Mouse (Mus musculus): ENCODE measurements at regions not wholly inside any gene's neighbourhood (a gene's known extent, or its start where the extent isn't known, plus 50 kb on each side); places are given as distances from the start of the nearest gene placed in this dataset.
"Not testable (repeated sequence)": the region's sequence is repeated elsewhere in the genome, so short reads cannot be mapped to it uniquely, and the experiment has no call there.

DNA sequence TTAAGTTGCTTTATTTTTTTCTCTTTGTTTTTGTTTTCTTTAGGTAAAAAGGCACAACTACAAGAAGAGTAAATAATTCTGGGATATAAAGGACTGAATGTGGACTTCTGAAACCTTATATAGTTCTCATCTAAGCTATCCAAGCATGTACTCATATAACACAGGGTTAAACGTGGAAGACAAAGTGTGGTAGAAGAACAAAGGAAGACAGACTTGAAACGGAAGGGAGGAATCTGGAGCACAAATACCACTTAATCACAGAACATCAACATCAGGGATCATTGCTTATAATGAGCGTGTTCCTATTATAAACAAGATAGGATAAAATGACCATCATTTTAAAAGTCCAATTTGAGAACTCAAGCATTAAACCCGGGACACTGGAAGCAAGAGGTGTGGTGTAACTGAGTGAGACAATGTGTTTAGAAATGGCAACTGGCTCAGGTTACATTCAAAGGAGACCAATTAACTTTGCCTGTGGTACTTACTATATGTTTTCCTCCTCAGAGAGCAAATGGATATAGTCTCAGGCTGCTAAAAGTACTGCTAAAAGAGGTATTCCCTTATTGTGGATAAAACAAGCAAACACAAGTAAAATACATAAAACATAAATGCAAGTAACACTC is 96.1 kb upstream of the Hdgfl1 start:
- Histone ChIP-seq H3K36me3 (no peaks in the 10 kb centered on the region), H3K27ac (no peak overlapping the region), H3K4me1 (replicated peaks) (no peaks in the 10 kb centered on the region), H3K9me3 (replicated peaks) (no peaks in the 10 kb centered on the region), H3K9ac (no peak overlapping the region), H3K4me2 (no peak overlapping the region), H3K27me3 (no peaks in the 10 kb centered on the region), H3K4me3 (no peak overlapping the region)
- no peak for ATAC-seq (replicated peaks; ENCODE audit: insufficient number of reproducible peaks, insufficient read depth, low FRiP score, low read depth)
- 63% methylated on average over 4 of the region's 4 CpGs for WGBS

DNA sequence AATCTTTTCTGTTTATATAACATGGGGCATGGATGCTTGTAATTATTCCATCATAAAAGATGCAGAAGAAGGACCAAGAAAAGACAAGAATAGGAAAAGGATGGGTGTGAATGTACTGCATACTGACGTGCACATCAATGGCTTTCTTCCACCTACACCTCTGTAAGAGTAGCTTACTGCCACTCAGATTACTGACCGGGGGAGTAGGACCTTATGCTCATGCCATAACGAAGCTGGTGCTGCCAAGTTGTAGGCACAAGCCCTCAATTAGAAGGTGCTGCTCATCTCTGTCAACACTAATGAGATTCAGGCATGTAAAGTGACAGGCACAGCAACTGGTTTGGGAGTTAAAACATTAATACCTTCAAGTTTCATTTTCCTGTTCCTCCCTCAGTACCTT is 97.8 kb upstream of the Hdgfl1 start:
- Histone ChIP-seq H3K27ac (no peak overlapping the region), H3K9ac (no peak overlapping the region), H3K4me3 (no peak overlapping the region), H3K4me2 (no peak overlapping the region), H3K36me3 (no peaks in the 10 kb centered on the region), H3K9me3 (replicated peaks) (no peaks in the 10 kb centered on the region), H3K4me1 (replicated peaks) (no peaks in the 10 kb centered on the region), H3K27me3 (no peaks in the 10 kb centered on the region)
- 58% methylated on average over 3 of the region's 3 CpGs for WGBS
- ATAC-seq (replicated peaks; ENCODE audit: insufficient number of reproducible peaks, insufficient read depth, low FRiP score, low read depth) = no peak

- Histone ChIP-seq H3K4me3 (no peak overlapping the region), H3K9me3 (replicated peaks) (no peaks in the 10 kb centered on the region), H3K36me3 (no peaks in the 10 kb centered on the region), H3K4me2 (no peak overlapping the region), H3K9ac (no peak overlapping the region), H3K27ac (no peak overlapping the region), H3K4me1 (replicated peaks) (0 out of 2 replicates have a peak, but pooled peaks cover 2% of the 10 kb centered on the region), H3K27me3 (no peaks in the 10 kb centered on the region)
- whole genome bisulfite sequencing = 41% methylated on average over 7 of the region's 7 CpGs
- no peak for ATAC-seq (replicated peaks; ENCODE audit: insufficient number of reproducible peaks, insufficient read depth, low FRiP score, low read depth)
Observed at GRCm38 (mm10) chr13:26916477-26916876, 140.9 kb upstream of the Prl start.

DNA sequence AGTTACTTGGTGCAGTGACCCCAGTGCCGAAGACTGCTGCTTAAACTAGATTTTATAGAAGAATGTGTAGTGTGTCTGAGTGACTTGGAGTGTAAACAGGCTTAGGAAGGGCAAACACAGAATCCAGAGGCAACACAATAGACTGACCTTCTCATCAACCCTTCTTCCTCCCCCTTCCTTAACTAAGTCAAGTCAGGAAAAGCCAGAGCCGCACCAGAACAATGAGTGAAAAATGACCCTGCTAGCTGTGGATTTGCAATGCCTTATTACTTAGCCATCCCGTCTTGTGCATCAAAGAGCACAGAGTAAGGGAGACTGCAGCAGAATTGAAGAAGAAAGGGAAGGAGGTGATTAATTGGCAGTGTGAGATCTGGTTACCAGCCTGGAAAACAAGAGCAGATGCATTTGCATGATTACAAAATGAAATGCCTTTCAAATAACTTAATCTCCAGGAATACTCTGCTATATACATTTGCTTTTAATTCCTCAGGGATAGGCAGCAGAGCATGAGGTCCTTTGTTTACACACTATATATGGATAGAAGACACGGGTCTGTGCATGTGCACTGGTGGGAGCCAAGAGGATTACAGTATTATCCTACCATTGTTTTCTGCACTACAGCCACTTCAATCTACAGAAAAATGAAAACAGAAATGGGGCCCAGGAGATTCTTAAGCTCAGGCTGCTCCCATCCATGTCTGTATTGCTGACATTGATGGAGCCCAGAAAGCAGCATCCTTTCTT is 124.5 kb upstream of the Prl start:
- Histone ChIP-seq H3K36me3 (no peaks in the 10 kb centered on the region), H3K4me3 (no peak overlapping the region), H3K27ac (peak overlapping the region; percentile 40; the same call in 1 of the 2 replicates), H3K9ac (no peak overlapping the region), H3K4me1 (replicated peaks) (no peaks in the 10 kb centered on the region), H3K27me3 (no peaks in the 10 kb centered on the region), H3K4me2 (no peak overlapping the region), H3K9me3 (replicated peaks) (no peaks in the 10 kb centered on the region)
- peak; percentile 66; the same call in 1 of the 2 replicates for ATAC-seq (replicated peaks; ENCODE audit: insufficient number of reproducible peaks, insufficient read depth, low FRiP score, low read depth)
- WGBS = 43% methylated on average over 4 of the region's 4 CpGs

DNA sequence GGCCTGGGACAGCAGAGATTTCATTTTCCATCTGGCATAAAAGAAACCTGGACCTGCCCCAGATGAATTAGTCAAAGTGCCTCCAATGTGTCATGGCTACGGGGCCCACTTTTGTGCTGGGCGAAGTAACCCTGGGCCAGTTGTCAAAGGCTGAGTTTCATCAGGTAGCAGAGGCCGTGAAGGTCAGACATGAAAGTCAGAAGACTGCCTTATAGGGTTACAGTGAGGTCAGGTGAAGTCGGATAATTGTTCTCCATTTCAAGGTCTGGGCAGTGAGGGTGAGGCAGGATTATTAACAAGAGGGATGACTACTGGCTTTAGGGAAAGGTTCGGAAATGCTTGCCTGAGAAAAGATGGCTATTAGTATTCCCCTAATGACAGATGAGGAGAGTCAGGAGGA is 123.5 kb upstream of the Prl start:
- Histone ChIP-seq H3K27ac (no peak overlapping the region), H3K27me3 (no peaks in the 10 kb centered on the region), H3K4me1 (replicated peaks) (no peaks in the 10 kb centered on the region), H3K9ac (no peak overlapping the region), H3K36me3 (no peaks in the 10 kb centered on the region), H3K4me3 (no peak overlapping the region), H3K9me3 (replicated peaks) (no peaks in the 10 kb centered on the region), H3K4me2 (no peak overlapping the region)
- ATAC-seq (replicated peaks; ENCODE audit: insufficient number of reproducible peaks, insufficient read depth, low FRiP score, low read depth) = no peak
- 70% methylated on average over 5 of the region's 5 CpGs for WGBS

DNA sequence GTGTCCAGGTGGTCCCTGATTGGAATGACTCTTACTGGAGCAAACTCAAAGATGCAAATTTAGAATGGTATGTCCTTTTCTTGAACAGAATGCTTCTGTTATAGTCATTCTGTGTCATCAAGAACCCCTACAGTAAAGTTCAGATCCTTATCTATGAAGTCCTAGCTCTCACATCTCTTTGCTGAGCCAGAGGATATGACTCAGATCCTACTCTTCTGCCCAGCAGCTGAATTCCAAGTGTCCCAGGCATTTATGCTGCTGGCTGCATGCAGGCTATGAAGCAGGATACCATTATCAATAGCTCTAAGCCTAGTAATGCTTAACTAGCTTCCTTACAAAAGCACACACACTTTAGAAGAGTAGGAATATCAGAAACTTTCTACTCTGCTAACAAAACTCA is 116.9 kb upstream of the Prl start:
- Histone ChIP-seq H3K27me3 (no peaks in the 10 kb centered on the region), H3K4me1 (replicated peaks) (no peaks in the 10 kb centered on the region), H3K9ac (no peak overlapping the region), H3K36me3 (no peaks in the 10 kb centered on the region), H3K27ac (no peak overlapping the region), H3K9me3 (replicated peaks) (no peaks in the 10 kb centered on the region), H3K4me3 (no peak overlapping the region), H3K4me2 (no peak overlapping the region)
- ATAC-seq (replicated peaks; ENCODE audit: insufficient number of reproducible peaks, insufficient read depth, low FRiP score, low read depth) = no peak

DNA sequence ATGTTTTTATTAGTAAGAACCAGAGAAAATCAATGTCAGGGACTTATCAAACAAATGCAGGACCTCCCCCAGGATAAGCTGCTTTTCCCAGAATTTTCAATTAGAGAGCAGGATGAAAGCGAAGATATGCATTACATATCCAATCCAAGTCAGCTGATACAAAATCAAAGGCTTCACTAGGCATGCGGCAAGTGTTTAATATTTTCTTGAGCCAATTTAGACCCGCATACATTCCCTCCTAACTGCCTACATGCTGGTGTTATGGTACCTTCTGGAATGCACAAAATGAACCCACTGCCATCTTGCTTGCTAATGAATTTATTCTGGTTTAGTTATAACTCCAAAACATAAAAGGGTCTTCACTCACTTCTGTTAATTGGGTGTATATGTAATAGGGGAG is 112.9 kb upstream of the Prl start:
- H3K4me1 ChIP-seq (replicated peaks) = no peaks in the 10 kb centered on the region

DNA sequence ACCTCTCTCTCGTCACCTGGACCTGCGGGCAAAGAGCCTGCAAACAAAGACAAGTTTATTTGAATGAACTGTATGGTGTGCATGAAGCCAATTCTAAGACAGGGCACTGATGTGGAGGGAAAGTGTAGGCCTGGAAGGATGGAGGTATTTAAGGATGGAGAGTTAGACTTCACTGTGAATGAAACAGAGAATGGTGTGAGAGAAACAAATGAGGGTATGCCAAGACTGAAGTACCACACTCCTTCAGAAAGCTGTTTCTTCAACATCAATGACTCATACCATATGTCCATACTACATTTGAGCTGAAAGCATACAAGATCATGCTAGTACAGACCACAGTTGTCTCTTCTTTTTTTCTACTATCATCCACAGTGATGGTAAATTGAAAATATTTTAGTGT is 105.9 kb upstream of the Prl start:
- H3K36me3 ChIP-seq = no peaks in the 10 kb centered on the region
- no peak for ATAC-seq (replicated peaks; ENCODE audit: insufficient number of reproducible peaks, insufficient read depth, low FRiP score, low read depth)
- 83% methylated on average over 2 of the region's 2 CpGs for WGBS

More for the DNA sequence above, 112.9 kb upstream of the Prl start:
- WGBS = 90% methylated on average over 3 of the region's 3 CpGs
- Histone ChIP-seq H3K9ac (no peak overlapping the region), H3K27me3 (no peaks in the 10 kb centered on the region), H3K36me3 (no peaks in the 10 kb centered on the region), H3K27ac (no peak overlapping the region), H3K9me3 (replicated peaks) (no peaks in the 10 kb centered on the region), H3K4me2 (no peak overlapping the region), H3K4me3 (no peak overlapping the region)
- no peak for ATAC-seq (replicated peaks; ENCODE audit: insufficient number of reproducible peaks, insufficient read depth, low FRiP score, low read depth)

GRCm38 (mm10) chr13:26953834-26954233 is 103.5 kb upstream of the Prl start:
- Histone ChIP-seq H3K27ac (no peak overlapping the region), H3K4me2 (no peak overlapping the region), H3K9ac (no peak overlapping the region), H3K4me3 (no peak overlapping the region), H3K27me3 (no peaks in the 10 kb centered on the region), H3K36me3 (no peaks in the 10 kb centered on the region), H3K9me3 (replicated peaks) (no peaks in the 10 kb centered on the region), H3K4me1 (replicated peaks) (no peaks in the 10 kb centered on the region)
- ATAC-seq (replicated peaks; ENCODE audit: insufficient number of reproducible peaks, insufficient read depth, low FRiP score, low read depth) = no peak
- WGBS = 70% methylated on average over 2 of the region's 2 CpGs

More for the DNA sequence above, 105.9 kb upstream of the Prl start:
- H3K4me2 ChIP-seq = no peak overlapping the region
- no peaks in the 10 kb centered on the region for H3K4me1 ChIP-seq (replicated peaks)
- no peaks in the 10 kb centered on the region for H3K27me3 ChIP-seq
- no peak overlapping the region for H3K9ac ChIP-seq
- H3K4me3 ChIP-seq = no peak overlapping the region
- no peak overlapping the region for H3K27ac ChIP-seq
- no peaks in the 10 kb centered on the region for H3K9me3 ChIP-seq (replicated peaks)

GRCm38 (mm10) chr13:26959534-26960100 is 97.8 kb upstream of the Prl start:
- Histone ChIP-seq H3K4me2 (no peak overlapping the region), H3K27me3 (no peaks in the 10 kb centered on the region), H3K4me3 (no peak overlapping the region), H3K27ac (no peak overlapping the region), H3K36me3 (no peaks in the 10 kb centered on the region), H3K4me1 (replicated peaks) (no peaks in the 10 kb centered on the region), H3K9ac (no peak overlapping the region), H3K9me3 (replicated peaks) (no peaks in the 10 kb centered on the region)
- no peak for ATAC-seq (replicated peaks; ENCODE audit: insufficient number of reproducible peaks, insufficient read depth, low FRiP score, low read depth)
- WGBS = 71% methylated on average over 4 of the region's 4 CpGs

DNA sequence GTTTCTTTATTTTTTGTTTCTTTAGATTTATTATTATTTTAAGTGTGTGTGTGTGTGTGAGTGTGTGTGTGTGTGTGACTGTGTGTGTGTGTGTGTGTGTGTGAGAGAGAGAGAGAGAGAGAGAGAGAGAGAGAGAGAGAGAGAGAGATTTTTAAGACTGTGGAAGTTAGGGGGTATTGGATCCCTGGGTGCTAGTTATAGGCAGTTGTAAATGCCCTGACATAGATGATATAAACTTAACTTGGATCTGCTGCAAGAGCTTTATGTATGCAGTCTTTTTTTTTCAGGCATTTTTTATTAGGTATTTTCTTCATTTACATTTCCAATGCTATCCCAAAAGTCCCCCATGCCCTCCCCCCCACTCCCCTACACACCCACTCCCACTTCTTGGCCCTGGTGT is 96.8 kb upstream of the Prl start:
- not testable (repeated sequence) for ATAC-seq (replicated peaks; ENCODE audit: insufficient number of reproducible peaks, insufficient read depth, low FRiP score, low read depth); H3K4me1 ChIP-seq (replicated peaks); H3K4me3 ChIP-seq; H3K27ac ChIP-seq; H3K9ac ChIP-seq; H3K4me2 ChIP-seq; H3K27me3 ChIP-seq; H3K9me3 ChIP-seq (replicated peaks); H3K36me3 ChIP-seq

DNA sequence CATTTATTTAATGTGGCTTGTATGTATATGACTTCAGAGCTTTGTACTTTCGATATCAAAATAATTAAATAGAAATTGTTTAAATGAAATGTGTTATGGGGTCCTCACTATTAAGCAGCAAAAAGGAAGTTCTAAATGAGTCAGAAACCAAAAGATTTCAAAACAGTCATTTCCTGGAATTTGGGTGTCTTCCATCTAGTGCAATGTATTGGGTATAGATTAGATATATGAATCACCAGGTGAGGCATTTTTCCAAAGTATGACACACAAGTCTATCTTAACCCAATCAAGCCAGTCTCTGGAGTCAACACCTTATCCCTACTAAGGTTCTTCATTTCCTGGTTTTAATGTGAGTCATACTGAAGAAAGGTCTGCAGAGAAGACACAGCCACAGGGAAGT is 81.3 kb upstream of the Prl start:
- Histone ChIP-seq H3K9me3 (replicated peaks) (no peaks in the 10 kb centered on the region), H3K27me3 (no peaks in the 10 kb centered on the region), H3K27ac (no peak overlapping the region), H3K36me3 (no peaks in the 10 kb centered on the region), H3K9ac (no peak overlapping the region), H3K4me3 (no peak overlapping the region), H3K4me1 (replicated peaks) (no peaks in the 10 kb centered on the region), H3K4me2 (no peak overlapping the region)
- ATAC-seq (replicated peaks; ENCODE audit: insufficient number of reproducible peaks, insufficient read depth, low FRiP score, low read depth) = no peak
- WGBS = 88% methylated on average over 1 of the region's 1 CpGs

All from heart, embryonic 15.5 days (tissue).